Mouse (Mus musculus): ENCODE measurements around the gene Cacna1c. TPM values are rescaled to one million over a fixed set of nuclear protein-coding genes. Genes with fewer than 3 reads are reported as not detected.

The Cacna1c gene
- 38.8 and 44.0 TPM in 2 replicates for polyA plus RNA-seq (2014; fragmentation: Nextera tagmentation; extraction: Ambion mirVana)

DNA sequence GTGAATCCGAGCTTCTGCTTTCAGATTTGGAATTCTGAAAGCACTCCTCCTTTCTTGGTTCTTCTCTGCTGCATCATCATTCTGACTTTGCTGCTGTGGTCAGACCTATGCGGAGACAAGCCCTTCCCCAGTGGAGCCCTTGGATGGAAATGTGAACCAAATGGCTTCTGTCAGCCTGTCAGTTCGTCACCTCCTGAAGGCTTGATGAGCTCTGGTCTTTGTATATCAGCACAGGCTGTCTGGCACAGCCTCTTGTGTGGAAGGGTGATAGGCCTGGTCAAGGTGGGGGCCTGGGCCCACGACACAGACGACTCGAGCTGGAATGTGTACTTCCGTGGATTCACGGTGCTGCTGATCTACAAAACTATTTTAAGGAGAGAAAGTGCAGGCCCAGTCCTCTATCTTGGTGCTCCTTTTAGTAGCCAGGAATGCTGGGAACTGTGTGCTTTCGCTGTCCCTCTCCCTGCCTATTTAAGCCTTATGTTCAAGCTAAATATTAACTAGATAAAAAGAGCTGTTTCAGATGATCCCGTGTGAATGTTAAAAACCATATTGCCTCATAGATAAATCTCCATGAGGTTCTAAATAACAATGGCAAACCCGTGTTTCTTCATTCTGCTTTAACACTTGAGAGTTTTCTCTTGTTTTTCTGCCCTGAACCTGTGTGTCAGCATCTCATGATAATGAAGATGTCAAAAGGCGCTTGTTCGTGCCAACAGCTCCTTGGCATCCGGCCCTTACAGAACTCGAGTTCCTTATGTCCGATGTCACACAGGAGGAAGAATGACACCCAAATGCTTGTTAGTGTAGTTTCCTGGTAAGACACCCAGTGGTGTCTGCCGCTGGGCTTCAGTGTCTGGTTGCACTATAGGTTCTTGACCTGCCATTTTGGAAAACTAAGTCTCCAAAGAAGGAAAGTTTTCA, at the start of gene Cacna1c:
Gene Cacna1c (minus strand): TSS at position 37 of the 924 bp plus-strand sequence.
- H3K4me3 ChIP-seq (ENCODE audit: low read depth, low read length), result peak within 1 kb of the TSS; percentile 64
- H3K4me2 ChIP-seq, result peak within 1 kb of the TSS; percentile 69
- WGBS (ENCODE audit: insufficient replicate concordance), result 21% methylated on average over 17 of the region's 17 CpGs
- H3K4me1 ChIP-seq (ENCODE audit: control insufficient read depth, insufficient read depth, low read length), result peaks cover 55% of the 10 kb centered on the region
- no peaks in the 10 kb centered on the region for H3K36me3 ChIP-seq (ENCODE audit: control insufficient read depth, insufficient read depth, low read length)
- peak within 1 kb of the TSS; percentile 97 for H3K27ac ChIP-seq (ENCODE audit: low read depth, low read length)
- ATAC-seq (replicated peaks; ENCODE audit: insufficient number of reproducible peaks, low FRiP score, low TSS enrichment), result peak; percentile 89
- no peaks in the 10 kb centered on the region for H3K27me3 ChIP-seq (ENCODE audit: control insufficient read depth, insufficient read depth, low read length)
- no peaks in the 10 kb centered on the region for H3K9me3 ChIP-seq (replicated peaks; ENCODE audit: control insufficient read depth, low read length)
- H3K9ac ChIP-seq (ENCODE audit: low read depth, low read length), result peak within 1 kb of the TSS; percentile 86

DNA sequence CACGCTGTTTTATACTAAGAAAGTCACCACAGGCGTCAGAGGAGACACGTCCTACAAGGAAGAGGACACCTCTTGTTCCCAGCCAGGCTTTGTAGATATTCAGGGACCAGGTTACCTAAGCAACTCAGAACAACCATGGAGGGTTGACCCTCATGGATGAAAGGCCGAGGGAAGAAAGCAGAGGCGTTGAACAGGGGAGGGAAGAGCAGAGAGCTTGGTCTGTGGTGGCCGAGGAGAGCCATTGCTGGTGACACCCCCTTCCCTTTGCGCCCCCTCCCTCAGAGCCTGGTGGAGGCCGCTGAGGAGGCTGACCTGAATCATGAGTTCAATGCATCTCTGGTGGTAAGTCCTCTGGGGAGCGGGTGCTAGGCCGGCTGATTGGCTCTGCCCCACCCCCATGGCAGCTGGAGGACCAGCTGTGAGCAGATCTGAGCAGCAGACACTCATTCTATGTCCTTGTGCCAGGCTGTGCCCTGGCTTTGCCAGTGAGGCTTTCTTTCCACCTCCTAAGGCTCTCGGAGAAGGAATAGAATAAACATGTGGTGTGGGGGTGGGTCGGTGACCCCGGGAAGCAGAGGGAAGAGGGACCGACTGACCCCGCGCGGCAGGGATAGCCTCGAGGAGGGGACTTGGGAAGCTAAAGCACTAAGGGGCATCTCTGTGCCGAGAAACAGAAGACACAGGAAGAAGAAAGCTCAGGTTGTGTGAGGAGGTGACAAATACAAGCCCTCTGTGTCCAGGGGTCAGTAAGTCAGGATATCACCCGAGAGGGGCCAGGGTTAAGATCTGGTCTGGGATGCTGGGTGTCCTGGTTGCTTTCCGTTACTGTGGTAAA, 44.9 kb upstream of the Cacna1c start:
- WGBS (ENCODE audit: insufficient replicate concordance), result 49% methylated on average over 21 of the region's 21 CpGs
- H3K36me3 ChIP-seq (ENCODE audit: control insufficient read depth, insufficient read depth, low read length), result no peaks in the 10 kb centered on the region
- no peak for ATAC-seq (replicated peaks; ENCODE audit: insufficient number of reproducible peaks, low FRiP score, low TSS enrichment)
- H3K4me1 ChIP-seq (ENCODE audit: control insufficient read depth, insufficient read depth, low read length), result no peaks in the 10 kb centered on the region
- H3K4me3 ChIP-seq (ENCODE audit: low read depth, low read length), result no peak overlapping the region
- H3K27ac ChIP-seq (ENCODE audit: low read depth, low read length), result no peak overlapping the region
- H3K27me3 ChIP-seq (ENCODE audit: control insufficient read depth, insufficient read depth, low read length), result peaks cover 6% of the 10 kb centered on the region; the same call in 1 of the 2 replicates
- H3K4me2 ChIP-seq, result no peak overlapping the region
- H3K9ac ChIP-seq (ENCODE audit: low read depth, low read length), result no peak overlapping the region
- H3K9me3 ChIP-seq (replicated peaks; ENCODE audit: control insufficient read depth, low read length), result peaks cover 3% of the 10 kb centered on the region; the same call in 1 of the 2 replicates

DNA sequence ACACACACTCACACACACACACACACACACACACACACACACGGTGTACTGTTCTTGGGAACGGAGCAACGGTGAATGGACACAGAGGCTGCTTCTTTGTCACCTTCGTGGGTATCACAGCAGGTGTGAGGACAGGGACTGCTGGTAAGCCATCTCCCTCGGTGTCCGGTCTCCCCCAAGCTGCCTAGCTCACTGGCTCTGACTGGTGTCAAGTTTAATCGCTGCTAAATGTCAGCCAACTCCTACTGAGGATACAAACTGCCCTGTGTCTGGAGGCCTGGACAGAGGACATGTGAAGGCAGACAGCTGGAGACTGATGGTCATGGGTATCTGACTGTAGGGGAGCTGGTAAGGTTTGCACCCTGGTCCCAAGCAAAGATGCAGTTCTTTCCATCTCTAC, 44.0 kb upstream of the Cacna1c start:
- H3K36me3 ChIP-seq (ENCODE audit: control insufficient read depth, insufficient read depth, low read length), result no peaks in the 10 kb centered on the region
- H3K9ac ChIP-seq (ENCODE audit: low read depth, low read length), result no peak overlapping the region
- no peak overlapping the region for H3K27ac ChIP-seq (ENCODE audit: low read depth, low read length)
- H3K27me3 ChIP-seq (ENCODE audit: control insufficient read depth, insufficient read depth, low read length), result peaks cover 6% of the 10 kb centered on the region; the same call in 1 of the 2 replicates
- no peak for ATAC-seq (replicated peaks; ENCODE audit: insufficient number of reproducible peaks, low FRiP score, low TSS enrichment)
- no peak overlapping the region for H3K4me2 ChIP-seq
- no peak overlapping the region for H3K4me3 ChIP-seq (ENCODE audit: low read depth, low read length)
- no peaks in the 10 kb centered on the region for H3K4me1 ChIP-seq (ENCODE audit: control insufficient read depth, insufficient read depth, low read length)
- H3K9me3 ChIP-seq (replicated peaks; ENCODE audit: control insufficient read depth, low read length), result no peaks in the 10 kb centered on the region
- 64% methylated on average over 7 of the region's 7 CpGs for whole genome bisulfite sequencing (ENCODE audit: insufficient replicate concordance)

DNA sequence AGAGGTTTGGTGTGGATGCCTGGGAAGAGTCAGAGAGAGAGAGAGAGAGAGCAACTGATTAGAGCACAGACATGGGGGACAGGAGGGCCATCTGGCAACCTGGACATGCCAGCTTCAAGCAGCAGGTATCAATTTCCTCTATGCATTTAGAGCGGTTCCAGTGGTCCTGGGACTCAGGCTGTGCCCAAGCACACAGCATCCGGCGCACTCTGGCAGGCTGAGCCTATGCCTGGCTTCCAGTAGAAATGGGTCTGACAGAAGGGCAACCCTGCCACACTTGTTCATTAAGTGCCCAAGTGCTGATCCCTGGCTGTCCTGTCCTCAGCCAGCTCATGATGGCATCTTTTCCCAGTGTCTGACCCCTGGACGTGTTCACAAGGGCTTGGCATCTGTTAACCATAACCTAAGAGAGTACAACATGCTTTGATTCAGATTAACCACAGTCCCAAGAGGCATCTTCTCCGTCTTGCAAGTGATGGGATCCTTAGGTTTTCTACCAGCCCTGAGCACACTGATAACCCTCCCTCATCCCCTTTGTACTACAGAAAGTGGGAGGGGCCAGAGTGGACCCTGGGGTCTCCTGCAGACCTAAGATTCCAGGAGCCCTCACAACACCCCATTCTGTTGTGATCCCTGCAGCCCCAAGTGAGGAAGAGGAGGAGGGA, 43.3 kb upstream of the Cacna1c start:
- H3K9me3 ChIP-seq (replicated peaks; ENCODE audit: control insufficient read depth, low read length), result no peaks in the 10 kb centered on the region
- no peak overlapping the region for H3K4me3 ChIP-seq (ENCODE audit: low read depth, low read length)
- peaks cover 6% of the 10 kb centered on the region; the same call in 1 of the 2 replicates for H3K27me3 ChIP-seq (ENCODE audit: control insufficient read depth, insufficient read depth, low read length)
- H3K27ac ChIP-seq (ENCODE audit: low read depth, low read length), result no peak overlapping the region
- no peak overlapping the region for H3K9ac ChIP-seq (ENCODE audit: low read depth, low read length)
- H3K4me2 ChIP-seq, result no peak overlapping the region
- H3K4me1 ChIP-seq (ENCODE audit: control insufficient read depth, insufficient read depth, low read length), result no peaks in the 10 kb centered on the region
- no peak for ATAC-seq (replicated peaks; ENCODE audit: insufficient number of reproducible peaks, low FRiP score, low TSS enrichment)
- WGBS (ENCODE audit: insufficient replicate concordance), result 68% methylated on average over 5 of the region's 5 CpGs
- H3K36me3 ChIP-seq (ENCODE audit: control insufficient read depth, insufficient read depth, low read length), result no peaks in the 10 kb centered on the region

DNA sequence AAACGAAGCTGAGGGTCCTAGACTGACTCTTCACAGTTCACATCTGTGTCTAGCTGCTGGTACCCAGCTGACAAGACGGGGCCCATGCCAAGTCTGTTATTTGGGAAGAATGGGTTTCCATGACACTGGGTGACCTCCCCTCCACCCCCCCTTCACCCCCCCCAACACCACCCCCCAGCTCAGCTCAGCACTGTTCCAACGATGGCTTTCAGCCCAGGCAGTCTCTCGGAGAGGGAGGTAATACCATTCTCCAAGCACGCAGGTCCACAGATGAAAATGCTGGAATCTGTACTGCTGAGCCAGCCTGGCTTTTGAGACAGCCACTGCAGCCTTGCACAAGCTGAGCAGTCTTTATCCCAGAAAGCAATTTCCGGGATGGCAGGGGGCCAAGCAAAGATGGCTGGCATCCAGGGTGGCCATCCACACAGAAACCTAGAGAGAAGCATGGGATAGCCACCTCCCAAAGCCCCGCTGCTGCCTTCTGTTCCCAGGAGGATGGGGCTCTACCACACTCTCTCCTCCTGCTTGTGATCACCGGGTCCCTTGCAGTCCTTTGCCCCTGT, 41.3 kb upstream of the Cacna1c start:
- Histone ChIP-seq H3K4me3 (ENCODE audit: low read depth, low read length) (no peak overlapping the region), H3K9me3 (replicated peaks; ENCODE audit: control insufficient read depth, low read length) (no peaks in the 10 kb centered on the region), H3K9ac (ENCODE audit: low read depth, low read length) (no peak overlapping the region), H3K27me3 (ENCODE audit: control insufficient read depth, insufficient read depth, low read length) (peaks cover 6% of the 10 kb centered on the region; the same call in 1 of the 2 replicates), H3K36me3 (ENCODE audit: control insufficient read depth, insufficient read depth, low read length) (no peaks in the 10 kb centered on the region), H3K27ac (ENCODE audit: low read depth, low read length) (no peak overlapping the region), H3K4me2 (no peak overlapping the region), H3K4me1 (ENCODE audit: control insufficient read depth, insufficient read depth, low read length) (no peaks in the 10 kb centered on the region)
- ATAC-seq (replicated peaks; ENCODE audit: insufficient number of reproducible peaks, low FRiP score, low TSS enrichment), result no peak
- WGBS (ENCODE audit: insufficient replicate concordance), result 67% methylated on average over 8 of the region's 8 CpGs

DNA sequence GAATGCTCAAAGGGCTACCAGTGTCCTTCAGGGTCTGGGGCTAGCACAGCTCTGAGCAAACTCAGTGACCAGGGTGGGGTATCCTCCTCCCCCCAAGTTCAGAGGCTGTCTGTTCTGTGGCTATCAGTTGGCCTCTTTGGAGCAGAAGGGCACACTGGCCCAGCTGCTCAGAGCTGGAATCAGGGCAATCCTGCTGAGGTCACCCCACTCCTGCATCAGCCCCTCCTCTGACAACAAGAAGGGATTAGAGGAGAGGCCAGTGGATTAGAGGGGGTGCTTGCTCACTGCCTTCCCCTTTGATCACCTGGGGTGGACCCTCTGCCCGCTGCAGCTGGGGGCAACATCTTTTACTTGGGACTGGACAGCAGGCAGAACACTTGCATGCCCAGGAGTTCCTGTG, 40.0 kb upstream of the Cacna1c start, which contains the start of gene Cacna2d4:
Gene Cacna2d4 (plus strand): TSS at position 286 of the 400 bp plus-strand sequence.
- H3K4me2 ChIP-seq, result no peak within 1 kb of the TSS
- WGBS (ENCODE audit: insufficient replicate concordance), result 29% methylated on average over 1 of the region's 1 CpGs

DNA sequence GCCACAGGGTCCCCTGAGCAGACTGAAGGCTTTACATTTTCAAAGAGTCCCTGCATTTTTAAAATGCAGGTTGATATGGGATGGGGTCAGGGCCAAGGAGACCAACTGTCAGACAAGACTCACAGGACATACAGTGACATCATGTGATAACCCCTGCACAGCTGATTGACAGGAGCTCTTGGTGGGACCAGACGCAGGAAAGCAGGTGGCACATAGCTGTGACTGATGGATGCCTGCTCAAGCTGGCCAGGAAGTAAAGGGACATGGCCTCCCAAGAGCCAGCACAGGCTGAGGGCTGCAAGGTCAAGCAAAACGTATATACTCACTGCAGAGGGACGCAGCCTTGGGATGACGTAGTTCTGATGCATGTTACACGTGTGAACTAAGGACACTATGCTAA, 39.2 kb upstream of the Cacna1c start:
- H3K4me2 ChIP-seq, result no peak overlapping the region

More for the DNA sequence above, 40.0 kb upstream of the Cacna1c start, which contains the start of gene Cacna2d4:
- H3K9me3 ChIP-seq (replicated peaks; ENCODE audit: control insufficient read depth, low read length), result no peaks in the 10 kb centered on the region
- H3K27ac ChIP-seq (ENCODE audit: low read depth, low read length), result no peak within 1 kb of the TSS
- no peak for ATAC-seq (replicated peaks; ENCODE audit: insufficient number of reproducible peaks, low FRiP score, low TSS enrichment)
- no peaks in the 10 kb centered on the region for H3K36me3 ChIP-seq (ENCODE audit: control insufficient read depth, insufficient read depth, low read length)
- no peaks in the 10 kb centered on the region for H3K4me1 ChIP-seq (ENCODE audit: control insufficient read depth, insufficient read depth, low read length)
- H3K9ac ChIP-seq (ENCODE audit: low read depth, low read length), result no peak within 1 kb of the TSS
- peaks cover 6% of the 10 kb centered on the region; the same call in 1 of the 2 replicates for H3K27me3 ChIP-seq (ENCODE audit: control insufficient read depth, insufficient read depth, low read length)
- H3K4me3 ChIP-seq (ENCODE audit: low read depth, low read length), result no peak within 1 kb of the TSS

DNA sequence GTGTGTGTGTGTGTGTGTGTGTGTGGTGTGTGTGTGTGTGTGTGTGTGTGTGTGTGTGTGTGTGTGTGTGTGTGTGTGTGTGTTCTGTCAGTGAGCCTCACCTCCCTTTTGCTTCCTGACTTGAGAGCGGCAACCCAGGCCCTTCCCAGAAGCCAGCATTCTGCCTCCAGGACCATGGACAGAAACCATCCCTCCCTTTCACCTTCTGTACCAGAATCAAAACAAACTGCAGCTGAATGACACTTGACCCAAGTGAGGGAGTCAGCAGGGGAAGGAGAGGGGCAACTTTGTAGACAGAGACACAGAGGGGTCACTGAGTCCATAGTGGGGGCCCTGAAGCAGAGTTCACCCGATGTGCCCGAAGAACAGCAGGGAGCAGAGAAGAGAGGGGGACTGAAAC, 36.8 kb upstream of the Cacna1c start:
- no peak for ATAC-seq (replicated peaks; ENCODE audit: insufficient number of reproducible peaks, low FRiP score, low TSS enrichment)
- Histone ChIP-seq H3K27ac (ENCODE audit: low read depth, low read length) (no peak overlapping the region), H3K36me3 (ENCODE audit: control insufficient read depth, insufficient read depth, low read length) (no peaks in the 10 kb centered on the region), H3K4me3 (ENCODE audit: low read depth, low read length) (no peak overlapping the region), H3K4me2 (no peak overlapping the region), H3K27me3 (ENCODE audit: control insufficient read depth, insufficient read depth, low read length) (no peaks in the 10 kb centered on the region), H3K9ac (ENCODE audit: low read depth, low read length) (no peak overlapping the region), H3K9me3 (replicated peaks; ENCODE audit: control insufficient read depth, low read length) (no peaks in the 10 kb centered on the region), H3K4me1 (ENCODE audit: control insufficient read depth, insufficient read depth, low read length) (no peaks in the 10 kb centered on the region)
- 44% methylated on average over 3 of the region's 3 CpGs for WGBS (ENCODE audit: insufficient replicate concordance)

More for the DNA sequence above, 39.2 kb upstream of the Cacna1c start:
- no peak for ATAC-seq (replicated peaks; ENCODE audit: insufficient number of reproducible peaks, low FRiP score, low TSS enrichment)
- H3K27ac ChIP-seq (ENCODE audit: low read depth, low read length), result no peak overlapping the region
- H3K27me3 ChIP-seq (ENCODE audit: control insufficient read depth, insufficient read depth, low read length), result peaks cover 3% of the 10 kb centered on the region; the same call in 1 of the 2 replicates
- 68% methylated on average over 5 of the region's 5 CpGs for WGBS (ENCODE audit: insufficient replicate concordance)
- no peak overlapping the region for H3K4me3 ChIP-seq (ENCODE audit: low read depth, low read length)
- H3K9ac ChIP-seq (ENCODE audit: low read depth, low read length), result no peak overlapping the region
- H3K4me1 ChIP-seq (ENCODE audit: control insufficient read depth, insufficient read depth, low read length), result no peaks in the 10 kb centered on the region
- H3K9me3 ChIP-seq (replicated peaks; ENCODE audit: control insufficient read depth, low read length), result no peaks in the 10 kb centered on the region
- no peaks in the 10 kb centered on the region for H3K36me3 ChIP-seq (ENCODE audit: control insufficient read depth, insufficient read depth, low read length)

All from heart, embryonic 11.5 days (tissue).